Mouse (Mus musculus) ES-E14 (cell line): ENCODE results near the gene Myo5c.

Experiments
- CHD2 ChIP-seq: IDR thresholded peaks from 2 replicates; pipeline ENCODE4 v1.6.1; 2014; ENCODE audit warnings: mild to moderate bottlenecking, low read depth, low read length, inconsistent platforms
- ZC3H11A ChIP-seq: IDR thresholded peaks from 2 replicates; pipeline ENCODE4 v1.6.1; 2012; ENCODE audit warnings: low read depth, mild to moderate bottlenecking, inconsistent platforms, low read length, borderline replicate concordance

- no peak for TF ChIP-seq ZC3H11A
- TF ChIP-seq CHD2: no peak
These were observed 106.2 kb downstream of the Myo5c start for GRCm38 (mm10) chr9:75338016-75338415.
